Mouse (Mus musculus) lung, postnatal 0 days (tissue): Measurements from ENCODE around the gene Fam189a1. TPM values are rescaled to one million over a fixed set of nuclear protein-coding genes. Genes with fewer than 3 reads are reported as not detected.

Source experiments
- ATAC-seq: fragments of 200-750 bp; cut with Nextera tagmentation; 2 replicates; pipeline ENCODE4 v1.8.0; 2017; ENCODE audit warnings: moderate library complexity
- DNase-seq: peaks from one replicate; pipeline ENCODE4 v3.0.0-alpha.2; 2016; ENCODE audit warnings: low spot score
- H3K27ac ChIP-seq: fragments of 300-500 bp; sonication (generic); 2 replicates; pipeline ENCODE4 v1.5.1; 2014; ENCODE audit warnings: antibody characterized with exemption, mild to moderate bottlenecking, low read length, mixed read lengths
- H3K27me3 ChIP-seq: fragments of 300-500 bp; sonication (generic); replicated peaks from 2 replicates; pipeline ENCODE4 v1.6.1; 2014; ENCODE audit warnings: low read length, mixed read lengths; ENCODE audit not compliant: insufficient read depth
- H3K36me3 ChIP-seq: fragments of 300-500 bp; sonication (generic); 2 replicates; pipeline ENCODE4 v1.6.1; 2014; ENCODE audit warnings: low read length, mixed read lengths; ENCODE audit not compliant: insufficient read depth
- H3K4me1 ChIP-seq: fragments of 300-500 bp; sonication (generic); 2 replicates; pipeline ENCODE4 v1.6.1; 2014; ENCODE audit warnings: antibody characterized with exemption, low read depth, low read length, mixed read lengths; ENCODE audit not compliant: insufficient read depth
- H3K4me2 ChIP-seq: fragments of 300-500 bp; sonication (generic); replicated peaks from 2 replicates; pipeline ENCODE4 v1.6.1; 2014; ENCODE audit warnings: low read depth, mild to moderate bottlenecking, low read length, moderate library complexity, mixed read lengths
- H3K4me3 ChIP-seq: fragments of 300-500 bp; sonication (generic); 2 replicates; pipeline ENCODE4 v1.5.1; 2014; ENCODE audit warnings: low read depth, low read length
- H3K9ac ChIP-seq: fragments of 300-500 bp; sonication (generic); replicated peaks from 2 replicates; pipeline ENCODE4 v1.6.1; 2014; ENCODE audit warnings: low read depth, mild to moderate bottlenecking
- H3K9me3 ChIP-seq: fragments of 300-500 bp; sonication (generic); 2 replicates; pipeline ENCODE4 v1.6.1; 2016; ENCODE audit warnings: low read length, mixed read lengths
- CTCF ChIP-seq: IDR thresholded peaks from 2 replicates; pipeline ENCODE4 v1.5.1; 2016; ENCODE audit warnings: antibody characterized with exemption, mild to moderate bottlenecking
- EP300 ChIP-seq: IDR thresholded peaks from 2 replicates; pipeline ENCODE4 v1.6.1; 2016; ENCODE audit warnings: antibody characterized with exemption, mild to moderate bottlenecking, control low read depth
- WGBS: fragments of 180-500 bp; shearing (Covaris S2); extraction: QIAGEN DNeasy Blood & Tissue Kit; methylation state at CpG from one replicate; pipeline ENCODE4 v1.1.7; 2014; 5-methylcytosine and 5-hydroxymethylcytosine counted together
- polyA plus RNA-seq: library from polyadenylated mRNA; unstranded; fragments of >200 nt; fragmentation: Nextera tagmentation; extraction: Ambion mirVana; gene quantifications from 2 replicates; pipeline ENCODE4 v1.2.1, GENCODE M21; 2015

The Fam189a1 gene
- polyA plus RNA-seq, 1 experiment from 2014 or later = 0.07 TPM

- Histone ChIP-seq H3K27ac (no peak overlapping the region), H3K4me2 (no peak overlapping the region), H3K4me3 (no peak overlapping the region), H3K9ac (no peak overlapping the region), H3K9me3 (no peaks in the 10 kb centered on the region), H3K4me1 (no peaks in the 10 kb centered on the region), H3K36me3 (no peaks in the 10 kb centered on the region), H3K27me3 (no peaks in the 10 kb centered on the region)
- no peak for DNase-seq
- WGBS = 53% methylated on average over 7 of the region's 7 CpGs
- no peak for TF ChIP-seq CTCF
- no peak for TF ChIP-seq EP300
- no peak for ATAC-seq
Observed at GRCm38 (mm10) chr7:65031741-65032140, 124.6 kb downstream of the Fam189a1 start.

- WGBS = 81% methylated on average over 6 of the region's 6 CpGs
- ATAC-seq (no peak), DNase-seq (no peak)
Observed at GRCm38 (mm10) chr7:65031195-65031594, 125.2 kb downstream of the Fam189a1 start.

GRCm38 (mm10) chr7:65029985-65030384 is 126.4 kb downstream of the Fam189a1 start:
- 83% methylated on average over 16 of the region's 16 CpGs for WGBS

More at GRCm38 (mm10) chr7:65031195-65031594, 125.2 kb downstream of the Fam189a1 start:
- no peaks in the 10 kb centered on the region for H3K36me3 ChIP-seq
- no peak overlapping the region for H3K27ac ChIP-seq
- H3K9ac ChIP-seq = no peak overlapping the region
- no peaks in the 10 kb centered on the region for H3K27me3 ChIP-seq
- H3K4me2 ChIP-seq = no peak overlapping the region
- H3K4me1 ChIP-seq = no peaks in the 10 kb centered on the region
- no peak overlapping the region for H3K4me3 ChIP-seq
- no peak for TF ChIP-seq EP300
- no peak for TF ChIP-seq CTCF
- no peaks in the 10 kb centered on the region for H3K9me3 ChIP-seq

DNA sequence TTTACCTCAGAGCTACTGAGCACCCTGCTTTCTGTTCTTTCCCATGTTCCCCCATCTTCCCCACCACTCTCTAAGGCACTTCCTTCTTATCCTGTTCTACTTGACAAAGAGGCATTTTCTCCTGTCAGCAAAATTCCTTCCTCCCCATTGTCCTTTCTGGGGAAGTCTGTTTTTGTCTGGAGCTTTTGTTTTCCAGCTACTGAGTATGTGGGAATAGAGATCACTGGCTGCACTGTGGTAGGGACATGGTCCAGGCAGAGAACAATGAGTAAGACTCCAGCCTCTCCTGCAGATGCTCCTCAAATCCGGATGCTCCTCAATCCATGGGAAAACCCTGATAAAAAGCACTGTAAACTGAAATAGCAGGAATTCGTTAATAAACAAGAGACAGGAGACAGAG is 135.1 kb downstream of the Fam189a1 start:
- H3K36me3 ChIP-seq = no peaks in the 10 kb centered on the region
- no peak overlapping the region for H3K4me2 ChIP-seq
- ATAC-seq = peak; percentile 78
- H3K27ac ChIP-seq = peak overlapping the region; percentile 60; the same call in 1 of the 2 replicates
- no peaks in the 10 kb centered on the region for H3K9me3 ChIP-seq
- TF ChIP-seq CTCF = no peak
- 0 out of 2 replicates have a peak, but pooled peaks have one; percentile 39 for TF ChIP-seq EP300
- H3K27me3 ChIP-seq = no peaks in the 10 kb centered on the region
- H3K4me3 ChIP-seq = no peak overlapping the region
- H3K4me1 ChIP-seq = no peaks in the 10 kb centered on the region
- DNase-seq = peak; percentile 5
- 41% methylated on average over 2 of the region's 2 CpGs for WGBS
- H3K9ac ChIP-seq = no peak overlapping the region

More at GRCm38 (mm10) chr7:65029985-65030384, 126.4 kb downstream of the Fam189a1 start:
- TF ChIP-seq CTCF (no peak), EP300 (no peak)
- no peaks in the 10 kb centered on the region for H3K27me3 ChIP-seq
- no peak overlapping the region for H3K4me3 ChIP-seq
- ATAC-seq (no peak), DNase-seq (no peak)
- H3K27ac ChIP-seq = no peak overlapping the region
- no peak overlapping the region for H3K4me2 ChIP-seq
- no peaks in the 10 kb centered on the region for H3K4me1 ChIP-seq
- H3K9ac ChIP-seq = no peak overlapping the region
- H3K9me3 ChIP-seq = no peaks in the 10 kb centered on the region
- no peaks in the 10 kb centered on the region for H3K36me3 ChIP-seq

GRCm38 (mm10) chr7:65018036-65018679 is 138.2 kb downstream of the Fam189a1 start:
- Histone ChIP-seq H3K27ac (no peak overlapping the region), H3K9me3 (no peaks in the 10 kb centered on the region), H3K36me3 (no peaks in the 10 kb centered on the region), H3K4me3 (no peak overlapping the region), H3K27me3 (no peaks in the 10 kb centered on the region), H3K4me2 (no peak overlapping the region), H3K9ac (no peak overlapping the region), H3K4me1 (no peaks in the 10 kb centered on the region)
- DNase-seq = no peak
- no peak for ATAC-seq
- 77% methylated on average over 8 of the region's 8 CpGs for WGBS
- TF ChIP-seq CTCF (no peak), EP300 (no peak)

DNA sequence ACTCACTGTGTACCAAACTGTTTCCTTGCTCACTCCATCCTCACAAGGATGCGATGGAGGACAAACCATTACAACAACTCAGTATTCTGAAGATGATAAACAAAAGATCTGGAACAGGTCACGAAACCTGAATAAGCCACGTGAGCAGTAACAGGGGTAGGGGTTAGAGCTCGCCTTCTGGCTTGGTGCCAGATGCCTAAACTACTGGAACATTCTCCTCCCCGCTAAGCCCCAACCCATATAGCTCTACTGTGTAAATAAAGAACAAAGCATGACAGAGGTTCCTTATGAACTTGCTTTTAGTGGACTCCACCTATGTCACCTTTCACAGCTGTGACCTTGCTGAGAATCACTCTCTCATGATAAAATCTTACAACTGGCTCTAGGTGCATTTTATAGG is 139.0 kb downstream of the Fam189a1 start:
- ATAC-seq (no peak), DNase-seq (no peak)
- Histone ChIP-seq H3K27me3 (no peaks in the 10 kb centered on the region), H3K9ac (no peak overlapping the region), H3K4me2 (no peak overlapping the region), H3K36me3 (no peaks in the 10 kb centered on the region), H3K27ac (no peak overlapping the region), H3K4me1 (no peaks in the 10 kb centered on the region), H3K9me3 (no peaks in the 10 kb centered on the region), H3K4me3 (no peak overlapping the region)
- TF ChIP-seq EP300 (no peak), CTCF (no peak)
- 63% methylated on average over 5 of the region's 5 CpGs for WGBS
